Mouse (Mus musculus): ENCODE results near the gene Bves.

DNA sequence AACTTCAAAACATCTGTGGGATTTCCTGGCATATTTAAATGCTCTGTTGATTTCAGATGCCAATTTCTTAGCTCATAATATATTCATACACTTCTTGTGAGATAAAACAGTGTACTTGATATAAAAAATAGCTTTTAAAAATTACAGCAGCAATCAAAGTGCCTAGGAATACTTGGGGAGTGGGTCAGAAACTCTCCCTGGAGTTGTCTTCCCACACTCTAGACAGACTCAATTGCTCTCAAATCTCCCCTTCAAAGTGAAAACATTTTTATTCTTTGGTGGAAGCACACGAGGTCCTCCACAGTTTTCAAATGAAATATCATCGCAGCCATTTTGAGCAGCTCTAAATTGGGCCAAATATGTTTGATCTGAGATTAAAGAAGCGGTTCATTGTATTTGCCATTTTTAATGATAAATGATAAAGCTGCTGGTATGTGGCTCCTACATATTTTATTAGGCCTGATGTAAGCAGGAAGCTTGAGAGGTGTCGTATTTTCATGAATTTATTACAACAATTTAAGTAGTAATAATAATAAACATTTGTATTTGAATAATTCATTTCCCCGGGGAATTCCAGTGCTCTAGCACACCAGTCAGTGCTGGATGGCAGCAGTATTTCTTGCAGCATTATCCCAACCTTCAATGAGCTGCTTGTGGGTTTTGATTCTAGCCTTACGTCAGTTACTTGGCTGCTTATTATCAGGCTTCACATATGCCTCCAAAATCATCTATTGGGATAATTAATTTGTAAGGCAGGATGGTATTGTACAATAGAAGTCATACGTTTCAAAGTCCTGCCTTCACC lies 7.2 kb upstream of the Bves start:
- no peak for TF ChIP-seq CTCF (IDR thresholded peaks at IDR 0.05; ENCODE audit: borderline replicate concordance, extremely low read depth, insufficient read depth, insufficient read length)
- no peak for TF ChIP-seq POLR2A (IDR thresholded peaks at IDR 0.05; ENCODE audit: borderline replicate concordance, extremely low read depth, insufficient read depth, insufficient read length, poor library complexity, severe bottlenecking)

Measured in brain, embryonic 14.5 days (tissue).